Mouse (Mus musculus) liver, postnatal 0 days (tissue): ENCODE measurements around the gene Podnl1.

ENCODE experiments used
- CTCF ChIP-seq: sonication (generic); IDR thresholded peaks from 2 replicates; pipeline ENCODE4 v1.5.1; 2016; ENCODE audit warnings: antibody characterized with exemption, low read depth
- EP300 ChIP-seq: IDR thresholded peaks from 2 replicates; pipeline ENCODE4 v1.6.1; 2016; ENCODE audit warnings: antibody characterized with exemption, low read depth, mild to moderate bottlenecking

DNA sequence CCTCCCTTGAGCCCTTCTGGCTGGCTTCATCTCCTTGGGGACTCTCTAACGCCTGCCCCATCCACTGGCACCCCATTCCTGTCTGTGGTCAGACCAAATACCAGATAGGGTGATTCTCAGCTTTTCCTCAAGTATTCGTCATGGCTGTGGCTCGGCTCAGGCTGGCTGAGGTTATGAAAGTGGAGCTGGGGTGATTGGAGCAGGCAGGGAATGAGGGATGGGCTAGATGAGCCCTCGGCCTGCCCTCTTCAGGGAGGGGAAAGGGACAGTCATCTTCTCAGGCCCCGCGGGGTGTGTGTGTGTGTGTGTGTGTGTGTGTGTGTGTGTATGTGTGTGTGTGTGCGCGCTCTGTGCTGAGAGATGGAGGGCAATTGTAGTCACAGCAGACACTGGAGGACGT is at the start of gene Podnl1:
- no peak for TF ChIP-seq CTCF
- TF ChIP-seq EP300 = no peak
